Mouse (Mus musculus): ENCODE results near the gene Klhl28. TPM values are rescaled to one million over a fixed set of nuclear protein-coding genes. Genes with fewer than 3 reads are reported as not detected.

The Klhl28 gene
- total and polyA plus RNA-seq, 3 experiments = 3.3 to 169 (median 3.7) TPM

DNA sequence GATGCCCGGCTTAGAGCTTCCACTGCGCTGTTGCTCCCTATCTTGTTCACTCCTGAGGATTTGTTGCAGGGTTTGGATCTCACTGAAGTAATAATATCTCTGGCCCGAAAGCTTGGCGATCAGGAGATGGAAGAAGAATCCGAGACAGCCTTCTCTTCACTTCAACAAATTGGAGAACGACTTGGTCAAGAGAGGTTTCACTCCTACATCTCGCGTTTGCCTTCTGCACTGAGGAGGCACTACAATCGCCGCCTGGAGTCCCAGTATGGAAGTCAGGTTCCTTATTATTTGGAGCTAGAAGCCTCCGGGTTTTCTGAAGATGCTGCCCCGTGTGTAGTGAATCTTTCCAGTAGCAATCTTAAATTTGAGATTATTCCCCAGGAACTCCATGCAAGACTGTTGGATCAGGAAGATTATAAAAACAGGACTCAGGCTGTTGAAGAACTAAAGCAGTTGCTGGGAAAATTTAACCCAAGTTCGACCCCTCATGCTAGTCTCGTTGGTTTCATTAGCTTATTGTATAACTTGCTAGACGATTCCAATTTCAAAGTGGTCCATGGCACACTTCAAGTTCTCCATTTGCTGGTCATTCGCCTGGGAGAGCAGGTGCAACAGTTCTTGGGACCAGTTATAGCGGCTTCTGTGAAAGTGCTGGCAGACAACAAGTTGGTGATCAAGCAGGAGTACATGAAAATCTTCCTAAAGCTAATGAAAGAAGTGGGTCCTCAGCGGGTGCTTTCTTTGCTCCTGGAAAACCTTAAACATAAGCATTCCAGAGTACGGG lies 1.5 kb upstream of the Klhl28 start:
- Histone ChIP-seq H3K27ac (ENCODE audit: control insufficient read depth, low read depth, low read length) (peak overlapping the region; percentile 65), H3K9ac (ENCODE audit: control insufficient read depth, low read depth, low read length, poor library complexity, severe bottlenecking) (peak overlapping the region; percentile 97), H3K4me3 (ENCODE audit: control insufficient read depth in 1 of 2, insufficient read depth in 1 of 2, low read depth in 2 of 2, low read length in 2 of 2) (peak overlapping the region; percentile 75 to 98), H3K4me1 (ENCODE audit: control insufficient read depth in 1 of 2, insufficient read depth in 2 of 2, low read length in 2 of 2) (peaks cover 3 to 7% of the 10 kb centered on the region in 2 experiments; a peak in 3 of 4 replicates), H3K27me3 (ENCODE audit: control insufficient read depth in 1 of 2, insufficient read depth in 2 of 2, low read length in 2 of 2) (no peaks in the 10 kb centered on the region), H3K9me3 (replicated peaks; ENCODE audit: insufficient read depth, low read length) (no peaks in the 10 kb centered on the region), H3K79me2 (ENCODE audit: control insufficient read depth, insufficient read depth, low read length, poor library complexity) (peaks cover 65% of the 10 kb centered on the region), H3K36me3 (ENCODE audit: control insufficient read depth in 1 of 2, insufficient read depth in 2 of 2, low read length in 2 of 2) (peaks cover 0 to 26% of the 10 kb centered on the region in 2 experiments; a peak in 3 of 4 replicates)
- DNase-seq (ENCODE audit: low read depth, low spot score) = peak; percentile 53
- TF ChIP-seq BHLHE40 (IDR thresholded peaks at IDR 0.05; ENCODE audit: borderline replicate concordance, low read depth, low read length) = no peak
- TF ChIP-seq SIN3A (IDR thresholded peaks at IDR 0.05; ENCODE audit: low read length) = peak; percentile 31

DNA sequence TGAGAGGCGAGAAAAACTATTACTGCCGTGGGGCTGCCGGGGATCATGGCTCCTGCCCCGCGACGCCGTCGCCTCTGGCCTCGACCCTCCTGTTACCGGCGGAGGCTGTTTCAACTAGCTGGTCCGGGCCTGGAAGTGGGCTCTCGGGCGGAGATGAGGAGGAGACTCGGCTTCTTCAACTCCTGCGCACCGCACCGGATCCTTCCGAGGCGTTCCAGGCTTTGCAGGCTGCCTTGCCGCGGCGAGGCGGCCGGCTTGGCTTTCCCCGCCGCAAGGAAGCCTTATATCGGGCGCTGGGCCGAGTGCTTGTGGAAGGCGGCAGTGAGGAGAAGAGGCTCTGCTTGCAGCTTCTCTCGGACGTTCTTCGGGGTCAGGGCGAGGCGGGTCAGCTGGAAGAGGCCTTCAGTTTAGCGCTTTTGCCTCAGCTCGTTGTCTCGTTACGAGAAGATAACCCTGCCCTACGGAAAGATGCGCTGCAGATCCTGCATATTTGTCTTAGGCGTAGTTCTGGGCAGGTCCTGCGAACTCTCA lies 832 bp upstream of the Klhl28 start:
- H3K9ac ChIP-seq (ENCODE audit: control insufficient read depth, low read depth, low read length, poor library complexity, severe bottlenecking) = peak overlapping the region; percentile 97
- peak; percentile 68 for DNase-seq (ENCODE audit: low read depth, low spot score)
- TF ChIP-seq USF2 (IDR thresholded peaks at IDR 0.05; ENCODE audit: borderline replicate concordance in 1 of 2, insufficient read depth in 1 of 2, low read depth in 1 of 2, low read length in 2 of 2) (no peak), E2F4 (IDR thresholded peaks at IDR 0.05; ENCODE audit: borderline replicate concordance, low read depth, low read length) (no peak), UBTF (IDR thresholded peaks at IDR 0.05; ENCODE audit: borderline replicate concordance, insufficient read depth, low read depth, low read length) (peak; percentile 90; the same call in 1 of the 2 replicates), HCFC1 (IDR thresholded peaks at IDR 0.05; ENCODE audit: low read depth, low read length) (no peak), MYB (IDR thresholded peaks at IDR 0.05; ENCODE audit: low read depth, low read length) (no peak), BHLHE40 (IDR thresholded peaks at IDR 0.05; ENCODE audit: borderline replicate concordance, low read depth, low read length) (no peak), KAT2A (conservative IDR thresholded peaks at IDR 0.05; ENCODE audit: low read depth, low read length) (no peak), CTCF (IDR thresholded peaks at IDR 0.05 in 2 of 3, conservative IDR thresholded peaks at IDR 0.05 in 1 of 3; ENCODE audit: control insufficient read depth in 1 of 3, insufficient read depth in 1 of 3, low read depth in 2 of 3, low read length in 3 of 3, poor library complexity in 1 of 3, severe bottlenecking in 1 of 3) (no peak), SIN3A (IDR thresholded peaks at IDR 0.05; ENCODE audit: low read length) (0 out of 2 replicates have a peak, but pooled peaks have one; percentile 8), NELFE (IDR thresholded peaks at IDR 0.05; ENCODE audit: low read depth, low read length) (no peak), TAL1 (IDR thresholded peaks at IDR 0.05; ENCODE audit: low read length) (no peak), CHD2 (IDR thresholded peaks at IDR 0.05; ENCODE audit: low read length) (no peak), MAFK (IDR thresholded peaks at IDR 0.05; ENCODE audit: borderline replicate concordance, low read depth, low read length) (no peak), MEF2A (IDR thresholded peaks at IDR 0.05; ENCODE audit: extremely low read depth, insufficient replicate concordance, low read depth, low read length, poor library complexity, severe bottlenecking) (no peak), MYC (IDR thresholded peaks at IDR 0.05; ENCODE audit: low read depth, low read length) (no peak), USF1 (IDR thresholded peaks at IDR 0.05; ENCODE audit: low read depth, low read length) (no peak)
- peak overlapping the region; percentile 75 to 98 for H3K4me3 ChIP-seq (ENCODE audit: control insufficient read depth in 1 of 2, insufficient read depth in 1 of 2, low read depth in 2 of 2, low read length in 2 of 2)
- H3K27me3 ChIP-seq (ENCODE audit: control insufficient read depth in 1 of 2, insufficient read depth in 2 of 2, low read length in 2 of 2) = no peaks in the 10 kb centered on the region
- H3K4me1 ChIP-seq (ENCODE audit: control insufficient read depth in 1 of 2, insufficient read depth in 2 of 2, low read length in 2 of 2) = peaks cover 3 to 7% of the 10 kb centered on the region in 2 experiments; a peak in 3 of 4 replicates
- H3K27ac ChIP-seq (ENCODE audit: control insufficient read depth, low read depth, low read length) = peak overlapping the region; percentile 65
- H3K79me2 ChIP-seq (ENCODE audit: control insufficient read depth, insufficient read depth, low read length, poor library complexity) = peaks cover 61% of the 10 kb centered on the region
- H3K36me3 ChIP-seq (ENCODE audit: control insufficient read depth in 1 of 2, insufficient read depth in 2 of 2, low read length in 2 of 2) = peaks cover 0 to 23% of the 10 kb centered on the region in 2 experiments; a peak in 3 of 4 replicates
- no peaks in the 10 kb centered on the region for H3K9me3 ChIP-seq (replicated peaks; ENCODE audit: insufficient read depth, low read length)
